ENCODE assay signal across 9 mouse cellular contexts in genomic region chr7:140880419-140880818, GRCm38 (mm10). TPM values are rescaled to one million over a fixed set of nuclear protein-coding genes. Genes with fewer than 3 reads are reported as not detected.
DNase-seq lines count a peak whose midpoint lies in the region; ATAC-seq lines count a peak whose summit lies in the region.
"Had no signal": no experiment of that assay in that cellular context is flagged by ENCODE, and none has a peak within 500 bp of the region (broad histone marks: within the 10 kb centered on the region; RNA-seq: fewer than 3 reads in every experiment).

No protein-coding gene starts in this region.

- H3K9me3 ChIP-seq in hindbrain, embryonic 14.5 days (ENCODE audit: control insufficient read depth, low read length), result no peaks in the 10 kb centered on the region
- H3K9me3 ChIP-seq in hindbrain, embryonic 11.5 days (ENCODE audit: control insufficient read depth, low read length), result no peaks in the 10 kb centered on the region
- no peaks in the 10 kb centered on the region for H3K9me3 ChIP-seq in hindbrain, embryonic 15.5 days
- no peaks in the 10 kb centered on the region for H3K9me3 ChIP-seq in limb, embryonic 12.5 days

- 88% methylated on average over 3 of the region's 3 CpGs for WGBS in hindbrain, embryonic 14.5 days
- WGBS in hindbrain, embryonic 11.5 days, result 86% methylated on average over 3 of the region's 3 CpGs
- WGBS in hindbrain, embryonic 15.5 days, result 90% methylated on average over 3 of the region's 3 CpGs
- 85% methylated on average over 3 of the region's 3 CpGs for WGBS in limb, embryonic 12.5 days

- peak overlapping the region; percentile 20; the same call in 1 of the 2 replicates for H3K9ac ChIP-seq in hindbrain, embryonic 14.5 days
- no peak overlapping the region for H3K9ac ChIP-seq in hindbrain, embryonic 11.5 days (ENCODE audit: low read depth, low read length)
- no peak overlapping the region for H3K9ac ChIP-seq in hindbrain, embryonic 15.5 days
- H3K9ac ChIP-seq in limb, embryonic 12.5 days (replicated peaks), result no peak overlapping the region

- H3K4me1 ChIP-seq in hindbrain, embryonic 14.5 days (replicated peaks; ENCODE audit: control insufficient read depth, insufficient read depth, low read length), result peaks cover 12% of the 10 kb centered on the region
- H3K4me1 ChIP-seq in hindbrain, embryonic 11.5 days (replicated peaks; ENCODE audit: control insufficient read depth, insufficient read depth, low read length), result 0 out of 2 replicates have a peak, but pooled peaks cover 2% of the 10 kb centered on the region
- peaks cover 6% of the 10 kb centered on the region; the same call in 1 of the 2 replicates for H3K4me1 ChIP-seq in brown adipose tissue, adult 24 weeks (ENCODE audit: control insufficient read depth, insufficient read depth, insufficient read length, low read length)
- H3K4me1 ChIP-seq in hindbrain, embryonic 15.5 days (replicated peaks), result peaks cover 19% of the 10 kb centered on the region
- peaks cover 11% of the 10 kb centered on the region for H3K4me1 ChIP-seq in limb, embryonic 12.5 days (replicated peaks)

- no peak for DNase-seq in hindbrain, embryonic 14.5 days (ENCODE audit: low spot score)
- DNase-seq in hindbrain, embryonic 11.5 days (ENCODE audit: low spot score), result no peak
- DNase-seq in spleen, adult 12 weeks (ENCODE audit: low spot score), result no peak
- no peak for DNase-seq in T-cell, adult 2 months (ENCODE audit: low spot score)
- no peak for DNase-seq in cerebellum, adult 8-10 months

- H3K4me2 ChIP-seq in hindbrain, embryonic 14.5 days (replicated peaks), result peak overlapping the region; percentile 76; the same call in 1 of the 2 replicates
- no peak overlapping the region for H3K4me2 ChIP-seq in hindbrain, embryonic 11.5 days (replicated peaks; ENCODE audit: low read depth, low read length)
- peak overlapping the region; percentile 61 for H3K4me2 ChIP-seq in hindbrain, embryonic 15.5 days
- peak overlapping the region; percentile 68; the same call in 1 of the 2 replicates for H3K4me2 ChIP-seq in limb, embryonic 12.5 days

- no peak overlapping the region for H3K27ac ChIP-seq in hindbrain, embryonic 14.5 days
- no peak overlapping the region for H3K27ac ChIP-seq in hindbrain, embryonic 11.5 days (ENCODE audit: low read depth, low read length)
- H3K27ac ChIP-seq in brown adipose tissue, adult 24 weeks (replicated peaks; ENCODE audit: low read depth, low read length), result peak overlapping the region; percentile 60; the same call in 1 of the 2 replicates
- no peak overlapping the region for H3K27ac ChIP-seq in hindbrain, embryonic 15.5 days (replicated peaks)
- H3K27ac ChIP-seq in limb, embryonic 12.5 days, result no peak overlapping the region

- peaks cover 20% of the 10 kb centered on the region for H3K36me3 ChIP-seq in hindbrain, embryonic 14.5 days (replicated peaks; ENCODE audit: control insufficient read depth, insufficient read depth)
- H3K36me3 ChIP-seq in hindbrain, embryonic 11.5 days (ENCODE audit: control insufficient read depth, insufficient read depth, low read length), result no peaks in the 10 kb centered on the region
- H3K36me3 ChIP-seq in hindbrain, embryonic 15.5 days, result peaks cover 5% of the 10 kb centered on the region; the same call in 1 of the 2 replicates
- peaks cover 37% of the 10 kb centered on the region for H3K36me3 ChIP-seq in limb, embryonic 12.5 days

- no peaks in the 10 kb centered on the region for H3K27me3 ChIP-seq in hindbrain, embryonic 14.5 days (ENCODE audit: control insufficient read depth, insufficient read depth, low read length)
- H3K27me3 ChIP-seq in hindbrain, embryonic 11.5 days (ENCODE audit: control insufficient read depth, insufficient read depth, low read length), result no peaks in the 10 kb centered on the region
- no peaks in the 10 kb centered on the region for H3K27me3 ChIP-seq in hindbrain, embryonic 15.5 days
- no peaks in the 10 kb centered on the region for H3K27me3 ChIP-seq in limb, embryonic 12.5 days

- ATAC-seq in hindbrain, embryonic 14.5 days (ENCODE audit: low FRiP score), result no peak
- no peak for ATAC-seq in hindbrain, embryonic 11.5 days (ENCODE audit: low FRiP score)
- no peak for ATAC-seq in hindbrain, embryonic 15.5 days (ENCODE audit: low FRiP score, low read depth)
- ATAC-seq in limb, embryonic 12.5 days (ENCODE audit: insufficient number of reproducible peaks, insufficient read depth, low FRiP score, low TSS enrichment, low read depth), result no peak
- ATAC-seq: lung, postnatal 0 days had no signal

- H3K4me3 ChIP-seq in hindbrain, embryonic 14.5 days (replicated peaks; ENCODE audit: low read length), result peak overlapping the region; percentile 91; the same call in 1 of the 2 replicates
- no peak overlapping the region for H3K4me3 ChIP-seq in hindbrain, embryonic 11.5 days (ENCODE audit: low read depth, low read length)
- H3K4me3 ChIP-seq in brown adipose tissue, adult 24 weeks (ENCODE audit: insufficient read depth, low read depth, low read length), result peak overlapping the region; percentile 65
- no peak overlapping the region for H3K4me3 ChIP-seq in hindbrain, embryonic 15.5 days
- H3K4me3 ChIP-seq in limb, embryonic 12.5 days (replicated peaks), result no peak overlapping the region

RNA-seq across cellular contexts. Expression of gene Psmd13, which starts 1.3 kb away (rescaled TPM):
- polyA plus RNA-seq in hindbrain, embryonic 14.5 days (2014; fragmentation: Nextera tagmentation; extraction: Ambion mirVana), result 177 and 185 TPM in 2 replicates
- 182 and 243 TPM in 2 replicates for polyA plus RNA-seq in hindbrain, embryonic 11.5 days (2014; fragmentation: Nextera tagmentation; extraction: Ambion mirVana)
- polyA plus RNA-seq in brown adipose tissue, adult 24 weeks (2012; ENCODE audit: insufficient read depth, insufficient read length, missing spikeins), result 108 and 110 TPM in 2 replicates
- polyA plus RNA-seq in hindbrain, embryonic 15.5 days (2015; fragmentation: Nextera tagmentation; extraction: Ambion mirVana), result 245 and 259 TPM in 2 replicates
- polyA plus RNA-seq in limb, embryonic 12.5 days (2016; fragmentation: Nextera tagmentation; extraction: Ambion mirVana), result 271 and 302 TPM in 2 replicates

RNA-seq across cellular contexts. Expression of gene Sirt3, which starts 1.7 kb away (rescaled TPM):
- polyA plus RNA-seq in hindbrain, embryonic 14.5 days (2014; fragmentation: Nextera tagmentation; extraction: Ambion mirVana), result 44.4 and 47.5 TPM in 2 replicates
- polyA plus RNA-seq in hindbrain, embryonic 11.5 days (2014; fragmentation: Nextera tagmentation; extraction: Ambion mirVana), result 21.6 and 23.3 TPM in 2 replicates
- 77.2 and 79.1 TPM in 2 replicates for polyA plus RNA-seq in brown adipose tissue, adult 24 weeks (2012; ENCODE audit: insufficient read depth, insufficient read length, missing spikeins)
- 56.4 and 60.5 TPM in 2 replicates for polyA plus RNA-seq in hindbrain, embryonic 15.5 days (2015; fragmentation: Nextera tagmentation; extraction: Ambion mirVana)
- polyA plus RNA-seq in limb, embryonic 12.5 days (2016; fragmentation: Nextera tagmentation; extraction: Ambion mirVana), result 28.3 and 29.9 TPM in 2 replicates

RNA-seq across cellular contexts. Expression of gene Cox8b, which starts 19.8 kb away (rescaled TPM):
- polyA plus RNA-seq in hindbrain, embryonic 14.5 days (2014; fragmentation: Nextera tagmentation; extraction: Ambion mirVana), result not detected in 2 replicates
- polyA plus RNA-seq in hindbrain, embryonic 11.5 days (2014; fragmentation: Nextera tagmentation; extraction: Ambion mirVana), result 0.86 TPM in 1 of 2 replicates, not detected in the other
- polyA plus RNA-seq in brown adipose tissue, adult 24 weeks (2012; ENCODE audit: insufficient read depth, insufficient read length, missing spikeins), result 8,049 and 8,538 TPM in 2 replicates
- polyA plus RNA-seq in hindbrain, embryonic 15.5 days (2015; fragmentation: Nextera tagmentation; extraction: Ambion mirVana), result not detected in 2 replicates
- 1.9 and 2.7 TPM in 2 replicates for polyA plus RNA-seq in limb, embryonic 12.5 days (2016; fragmentation: Nextera tagmentation; extraction: Ambion mirVana)

RNA-seq across cellular contexts. Expression of gene Bet1l, which starts 23.0 kb away (rescaled TPM):
- polyA plus RNA-seq in hindbrain, embryonic 14.5 days (2014; fragmentation: Nextera tagmentation; extraction: Ambion mirVana), result 40.1 and 50.5 TPM in 2 replicates
- 24.2 and 28.9 TPM in 2 replicates for polyA plus RNA-seq in hindbrain, embryonic 11.5 days (2014; fragmentation: Nextera tagmentation; extraction: Ambion mirVana)
- 43.9 and 49.2 TPM in 2 replicates for polyA plus RNA-seq in brown adipose tissue, adult 24 weeks (2012; ENCODE audit: insufficient read depth, insufficient read length, missing spikeins)
- 38.0 and 44.3 TPM in 2 replicates for polyA plus RNA-seq in hindbrain, embryonic 15.5 days (2015; fragmentation: Nextera tagmentation; extraction: Ambion mirVana)
- 38.3 and 38.9 TPM in 2 replicates for polyA plus RNA-seq in limb, embryonic 12.5 days (2016; fragmentation: Nextera tagmentation; extraction: Ambion mirVana)

RNA-seq across cellular contexts. Expression of gene Ric8a, which starts 23.7 kb away (rescaled TPM):
- polyA plus RNA-seq in hindbrain, embryonic 14.5 days (2014; fragmentation: Nextera tagmentation; extraction: Ambion mirVana), result 92.8 and 96.6 TPM in 2 replicates
- polyA plus RNA-seq in hindbrain, embryonic 11.5 days (2014; fragmentation: Nextera tagmentation; extraction: Ambion mirVana), result 74.6 and 74.8 TPM in 2 replicates
- 14.4 and 15.5 TPM in 2 replicates for polyA plus RNA-seq in brown adipose tissue, adult 24 weeks (2012; ENCODE audit: insufficient read depth, insufficient read length, missing spikeins)
- polyA plus RNA-seq in hindbrain, embryonic 15.5 days (2015; fragmentation: Nextera tagmentation; extraction: Ambion mirVana), result 97.6 and 104 TPM in 2 replicates
- polyA plus RNA-seq in limb, embryonic 12.5 days (2016; fragmentation: Nextera tagmentation; extraction: Ambion mirVana), result 53.0 and 60.3 TPM in 2 replicates

Comparison
In these comparisons a context has a peak if more than half of its experiments do, and no peak if none do; other contexts are left out.
1. H3K4me3 ChIP-seq: peak in hindbrain, embryonic 14.5 days (single experiment) and brown adipose tissue, adult 24 weeks (single experiment); none in hindbrain, embryonic 11.5 days (single experiment), hindbrain, embryonic 15.5 days (single experiment) and limb, embryonic 12.5 days (single experiment).
2. RNA of gene Cox8b, which starts 19.8 kb away (polyA plus RNA-seq): 8,049 to 8,538 TPM in brown adipose tissue, adult 24 weeks; 1.9 to 2.7 TPM in limb, embryonic 12.5 days, 0.86 TPM in hindbrain, embryonic 11.5 days, not detected in hindbrain, embryonic 14.5 days and not detected in hindbrain, embryonic 15.5 days; every median in the first group is over 1,000 times any median in the second.